Comparison of ENCODE assay signal across 29 mouse cellular contexts in genomic region chr12:25126228-25126627, GRCm38 (mm10). TPM values are rescaled to one million over a fixed set of nuclear protein-coding genes. Genes with fewer than 3 reads are reported as not detected.
DNase-seq lines count a peak whose midpoint lies in the region; ATAC-seq and TF ChIP-seq lines count a peak whose summit lies in the region.
"Had no signal": no experiment of that assay in that cellular context is flagged by ENCODE, and none has a peak within 500 bp of the region (broad histone marks: within the 10 kb centered on the region; RNA-seq: fewer than 3 reads in every experiment).

No protein-coding gene starts in this region.

- H3K27ac ChIP-seq in forebrain, embryonic 11.5 days (ENCODE audit: low read depth, low read length): peak overlapping the region; percentile 88; the same call in 1 of the 2 replicates
- H3K27ac ChIP-seq in forebrain, postnatal 0 days (ENCODE audit: low read depth, low read length): no peak overlapping the region
- 0 out of 2 replicates have a peak overlapping the region, but pooled peaks have one; percentile 3 for H3K27ac ChIP-seq in kidney, embryonic 14.5 days (ENCODE audit: low read depth, low read length)
- peak overlapping the region; percentile 74; the same call in 1 of the 2 replicates for H3K27ac ChIP-seq in limb, embryonic 10.5 days
- H3K27ac ChIP-seq: hindbrain, embryonic 15.5 days; intestine, embryonic 15.5 days; kidney, embryonic 15.5 days; left cerebral cortex, adult 2 months; limb, embryonic 15.5 days; liver, embryonic 14.5 days; stomach, postnatal 0 days had no signal

- WGBS in forebrain, embryonic 11.5 days: 42% methylated on average over 5 of the region's 5 CpGs
- 51% methylated on average over 5 of the region's 5 CpGs for WGBS in forebrain, postnatal 0 days
- 59% methylated on average over 5 of the region's 5 CpGs for WGBS in kidney, embryonic 14.5 days
- 71% methylated on average over 5 of the region's 5 CpGs for WGBS in limb, embryonic 10.5 days

- TF ChIP-seq CTCF in forebrain, postnatal 0 days (IDR thresholded peaks at IDR 0.05; ENCODE audit: low read depth): no peak
- no peak for TF ChIP-seq CTCF in brain, embryonic 14.5 days (IDR thresholded peaks at IDR 0.05; ENCODE audit: borderline replicate concordance, extremely low read depth, insufficient read depth, insufficient read length)

- DNase-seq in forebrain, embryonic 11.5 days (ENCODE audit: low spot score): no peak
- DNase-seq in forebrain, postnatal 0 days: no peak
- DNase-seq in kidney, postnatal 10 days: no peak
- DNase-seq in brain, embryonic 14.5 days (ENCODE audit: low read depth): peak; percentile 8
- no peak for DNase-seq in limb, embryonic 10.5 days (ENCODE audit: low spot score)
- no peak for DNase-seq in heart, adult 18-20 months
- DNase-seq in Muller cell, postnatal 12 days (ENCODE audit: inconsistent ontology term): no peak
- DNase-seq: adrenal gland, postnatal 25 days; cerebellum, adult 9-10 months; gastrocnemius, postnatal 14 days; heart, adult 11 months; heart, postnatal 10 days; layer of hippocampus, adult 9-11 months; lung, embryonic 14.5 days; lung, postnatal 36 days; right cerebral cortex, postnatal 14 days; thymus, adult 2 months; thymus, postnatal 4 days had no signal

- H3K9me3 ChIP-seq in forebrain, embryonic 11.5 days (ENCODE audit: control insufficient read depth, low read length): no peaks in the 10 kb centered on the region
- H3K9me3 ChIP-seq in forebrain, postnatal 0 days (ENCODE audit: low read length): no peaks in the 10 kb centered on the region
- H3K9me3 ChIP-seq in kidney, embryonic 14.5 days (ENCODE audit: control insufficient read depth, low read length): no peaks in the 10 kb centered on the region
- H3K9me3 ChIP-seq in limb, embryonic 10.5 days (replicated peaks): no peaks in the 10 kb centered on the region
- H3K9me3 ChIP-seq: heart, embryonic 12.5 days; hindbrain, embryonic 15.5 days; intestine, embryonic 15.5 days; kidney, embryonic 15.5 days; limb, embryonic 15.5 days had no signal

- no peak for ATAC-seq in forebrain, embryonic 11.5 days (replicated peaks; ENCODE audit: low FRiP score)
- ATAC-seq in forebrain, postnatal 0 days: no peak
- ATAC-seq in kidney, embryonic 14.5 days (ENCODE audit: low FRiP score, low TSS enrichment): no peak
- ATAC-seq: CD4-positive, CD25-positive, alpha-beta regulatory T cell, adult 4 months; intestine, embryonic 15.5 days had no signal

- 0 out of 2 replicates have a peak overlapping the region, but pooled peaks have one; percentile 47 for H3K9ac ChIP-seq in forebrain, embryonic 11.5 days (ENCODE audit: low read length)
- no peak overlapping the region for H3K9ac ChIP-seq in forebrain, postnatal 0 days
- H3K9ac ChIP-seq in kidney, embryonic 14.5 days (ENCODE audit: low read depth, low read length): no peak overlapping the region
- H3K9ac ChIP-seq: heart, embryonic 12.5 days; hindbrain, embryonic 15.5 days; intestine, embryonic 15.5 days; kidney, embryonic 15.5 days; limb, embryonic 15.5 days; liver, embryonic 14.5 days; lung, embryonic 14.5 days had no signal

- peaks cover 27% of the 10 kb centered on the region for H3K4me1 ChIP-seq in forebrain, embryonic 11.5 days (replicated peaks; ENCODE audit: control insufficient read depth, insufficient read depth, low read length)
- no peaks in the 10 kb centered on the region for H3K4me1 ChIP-seq in forebrain, postnatal 0 days (ENCODE audit: insufficient read depth)
- H3K4me1 ChIP-seq in kidney, embryonic 14.5 days (ENCODE audit: control insufficient read depth, insufficient read depth, low read length): peaks cover 50% of the 10 kb centered on the region
- H3K4me1 ChIP-seq in limb, embryonic 10.5 days: peaks cover 72% of the 10 kb centered on the region

- TF ChIP-seq POLR2A in brain, embryonic 14.5 days (IDR thresholded peaks at IDR 0.05; ENCODE audit: borderline replicate concordance, extremely low read depth, insufficient read depth, insufficient read length, poor library complexity, severe bottlenecking): no peak

- no peaks in the 10 kb centered on the region for H3K27me3 ChIP-seq in forebrain, embryonic 11.5 days (ENCODE audit: control insufficient read depth, insufficient read depth, low read length)
- H3K27me3 ChIP-seq in forebrain, postnatal 0 days (ENCODE audit: insufficient read depth, low read length): no peaks in the 10 kb centered on the region
- no peaks in the 10 kb centered on the region for H3K27me3 ChIP-seq in kidney, embryonic 14.5 days (ENCODE audit: control insufficient read depth, insufficient read depth, low read length)
- H3K27me3 ChIP-seq in limb, embryonic 10.5 days (ENCODE audit: low read depth, poor library complexity, severe bottlenecking): 0 out of 2 replicates have a peak, but pooled peaks cover 2% of the 10 kb centered on the region
- H3K27me3 ChIP-seq: heart, embryonic 12.5 days; intestine, embryonic 15.5 days; kidney, embryonic 15.5 days; limb, embryonic 15.5 days had no signal

- H3K4me2 ChIP-seq in forebrain, embryonic 11.5 days (ENCODE audit: low read depth, low read length, severe bottlenecking): no peak overlapping the region
- H3K4me2 ChIP-seq in forebrain, postnatal 0 days (ENCODE audit: low read depth): no peak overlapping the region
- no peak overlapping the region for H3K4me2 ChIP-seq in kidney, embryonic 14.5 days (replicated peaks; ENCODE audit: low read depth, low read length)
- H3K4me2 ChIP-seq: heart, embryonic 12.5 days; hindbrain, embryonic 15.5 days; intestine, embryonic 15.5 days; kidney, embryonic 15.5 days; limb, embryonic 15.5 days; lung, embryonic 14.5 days had no signal

- H3K4me3 ChIP-seq in forebrain, embryonic 11.5 days (ENCODE audit: low read depth, low read length): no peak overlapping the region
- H3K4me3 ChIP-seq in forebrain, postnatal 0 days (ENCODE audit: low read depth, low read length): no peak overlapping the region
- no peak overlapping the region for H3K4me3 ChIP-seq in kidney, embryonic 14.5 days (ENCODE audit: low read length)
- H3K4me3 ChIP-seq in limb, embryonic 10.5 days: no peak overlapping the region
- H3K4me3 ChIP-seq: heart, embryonic 12.5 days; hindbrain, embryonic 15.5 days; intestine, embryonic 15.5 days; kidney, embryonic 15.5 days; left cerebral cortex, adult 2 months; limb, embryonic 15.5 days; megakaryocyte, embryonic 14.5 days had no signal

- no peaks in the 10 kb centered on the region for H3K36me3 ChIP-seq in forebrain, embryonic 11.5 days (ENCODE audit: control insufficient read depth, insufficient read depth, low read length)
- no peaks in the 10 kb centered on the region for H3K36me3 ChIP-seq in forebrain, postnatal 0 days (ENCODE audit: insufficient read depth)
- no peaks in the 10 kb centered on the region for H3K36me3 ChIP-seq in kidney, embryonic 14.5 days (ENCODE audit: control insufficient read depth, insufficient read depth, low read length)
- H3K36me3 ChIP-seq in limb, embryonic 10.5 days: no peaks in the 10 kb centered on the region
- H3K36me3 ChIP-seq: heart, embryonic 12.5 days; hindbrain, embryonic 15.5 days; intestine, embryonic 15.5 days; kidney, embryonic 15.5 days; limb, embryonic 15.5 days had no signal

RNA-seq across cellular contexts. Expression of gene Id2, which starts 29.3 kb away (rescaled TPM):
- 188 and 198 TPM in 2 replicates for polyA plus RNA-seq in forebrain, embryonic 11.5 days (2014; fragmentation: Nextera tagmentation; extraction: Ambion mirVana)
- total RNA-seq in forebrain, postnatal 0 days (2014; rRNA removed): 239 and 261 TPM in 2 replicates
- polyA plus RNA-seq in forebrain, postnatal 0 days (2015; fragmentation: Nextera tagmentation; extraction: Ambion mirVana): 515 and 851 TPM in 2 replicates
- 577 and 698 TPM in 2 replicates for polyA plus RNA-seq in kidney, embryonic 14.5 days (2014; fragmentation: Nextera tagmentation; extraction: Ambion mirVana)
- 130 and 168 TPM in 2 replicates for polyA plus RNA-seq in brain, embryonic 14.5 days (2012; rRNA removed)
- 273 and 313 TPM in 2 replicates for polyA plus RNA-seq in limb, embryonic 10.5 days (2016; fragmentation: Nextera tagmentation; extraction: Ambion mirVana)
- total RNA-seq in heart, adult 18-20 months (2021): 10 to 100 TPM in 1 of 2 experiments, 1 to 10 TPM in 1; 8.8 to 13.0 TPM
